18 mouse cellular contexts compared by ENCODE assay signal in the genomic region with DNA sequence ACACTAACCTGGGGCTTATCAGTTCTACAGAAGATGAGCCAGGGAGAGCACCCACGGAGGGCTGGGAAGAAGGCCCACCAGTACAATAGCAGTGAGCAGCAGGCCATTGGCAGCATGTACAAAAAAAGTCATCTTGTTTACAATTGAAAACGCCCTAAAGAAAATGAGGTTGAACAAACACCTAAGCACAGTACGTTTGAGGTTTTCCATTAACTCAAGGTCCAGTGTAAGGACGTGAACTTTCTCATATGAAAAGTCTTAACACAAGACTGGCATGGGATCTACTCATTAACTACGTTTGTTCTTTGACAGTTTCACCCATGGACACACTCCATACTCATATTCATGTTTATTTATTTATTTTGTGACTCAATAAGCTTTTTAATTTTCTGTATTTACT.
"Had no signal": no experiment of that assay in that cellular context is flagged by ENCODE, and none has a peak within 500 bp of the region (broad histone marks: within the 10 kb centered on the region; RNA-seq: fewer than 3 reads in every experiment).

No protein-coding gene starts in this region.

- H3K9me3 ChIP-seq: neural tube, embryonic 13.5 days; neural tube, embryonic 15.5 days had no signal

- H3K4me1 ChIP-seq: midbrain, embryonic 12.5 days; neural tube, embryonic 13.5 days; neural tube, embryonic 15.5 days had no signal

- H3K4me3 ChIP-seq: midbrain, embryonic 12.5 days; myocyte; neural tube, embryonic 13.5 days; neural tube, embryonic 15.5 days had no signal

- H3K27me3 ChIP-seq: midbrain, embryonic 12.5 days; neural tube, embryonic 13.5 days; neural tube, embryonic 15.5 days had no signal

- H3K4me2 ChIP-seq: lung, embryonic 14.5 days; midbrain, embryonic 12.5 days; neural tube, embryonic 13.5 days; neural tube, embryonic 15.5 days had no signal

- ATAC-seq: midbrain, embryonic 16.5 days had no signal

- DNase-seq: lung, adult 18-20 months; lung, embryonic 14.5 days; lung, postnatal 10 days; lung, postnatal 4 days; midbrain, embryonic 14.5 days; retina, postnatal 1 day; right cerebral cortex, adult 18-20 months; right cerebral cortex, postnatal 25 days; right cerebral cortex, postnatal 4 days; spleen, adult 18-20 months; thymus, adult 2 months; thymus, postnatal 25 days; thymus, postnatal 4 days had no signal

- H3K27ac ChIP-seq: midbrain, embryonic 12.5 days; neural tube, embryonic 13.5 days; neural tube, embryonic 15.5 days had no signal

- H3K36me3 ChIP-seq: midbrain, embryonic 12.5 days; neural tube, embryonic 13.5 days; neural tube, embryonic 15.5 days had no signal

- H3K9ac ChIP-seq: lung, embryonic 14.5 days; midbrain, embryonic 12.5 days; neural tube, embryonic 13.5 days; neural tube, embryonic 15.5 days had no signal
